Mouse (Mus musculus): ENCODE results near the gene Cyld. TPM values are rescaled to one million over a fixed set of nuclear protein-coding genes. Genes with fewer than 3 reads are reported as not detected.
"Not testable (repeated sequence)": the region's sequence is repeated elsewhere in the genome, so short reads cannot be mapped to it uniquely, and the experiment has no call there.

Gene Cyld
- total RNA-seq (2018; cell fraction: chromatin; rRNA removed) = 100 to 1,000 TPM in 10 of 26 experiments, 10 to 100 TPM in 16; 36.7 to 122 (median 88.6) TPM
- 10 to 100 TPM; 24.5 to 41.6 (median 32.2) TPM for total RNA-seq (2018; cell fraction: cytosol; rRNA removed)
- total RNA-seq (2018; cell fraction: nucleus; rRNA removed) = 100 to 1,000 TPM in 2 of 26 experiments, 10 to 100 TPM in 24; 30.1 to 117 (median 61.3) TPM
- polyA plus RNA-seq (2018) = 15.8 to 23.3 TPM (median 18.4 TPM) in 3 replicates

- H3K4me3 ChIP-seq (ENCODE audit: inconsistent target) = peak within 1 kb of the TSS; percentile 82
- peaks cover 48% of the 10 kb centered on the region for H3K79me2 ChIP-seq (ENCODE audit: inconsistent target)
- H3K36me3 ChIP-seq (ENCODE audit: inconsistent target) = no peaks in the 10 kb centered on the region
- peak within 1 kb of the TSS; percentile 70 for H3K27ac ChIP-seq
- under 1% methylated on average over 65 of the region's 80 CpGs for WGBS (ENCODE audit: missing documents)
Measured at GRCm38 (mm10) chr8:88696721-88697641, at the start of gene Cyld. Gene Cyld, plus strand, starts transcription at chr8:88697028.

- H3K36me3 ChIP-seq (ENCODE audit: inconsistent target) = 0 out of 2 replicates have a peak, but pooled peaks cover 5% of the 10 kb centered on the region
- H3K79me2 ChIP-seq (ENCODE audit: inconsistent target) = peaks cover 49% of the 10 kb centered on the region
- H3K4me3 ChIP-seq (ENCODE audit: inconsistent target) = peak overlapping the region; percentile 72; the same call in 1 of the 2 replicates
- H3K27ac ChIP-seq = peak overlapping the region; percentile 65; the same call in 1 of the 2 replicates
Measured at GRCm38 (mm10) chr8:88648322-88648721, 48.5 kb upstream of the Cyld start.

GRCm38 (mm10) chr8:88650016-88650708 is 46.7 kb upstream of the Cyld start:
- Histone ChIP-seq H3K4me3 (ENCODE audit: inconsistent target) (no peak overlapping the region), H3K27ac (peak overlapping the region; percentile 58), H3K79me2 (ENCODE audit: inconsistent target) (peaks cover 49% of the 10 kb centered on the region), H3K36me3 (ENCODE audit: inconsistent target) (0 out of 2 replicates have a peak, but pooled peaks cover 5% of the 10 kb centered on the region)
- 71% methylated on average over 6 of the region's 6 CpGs for WGBS (ENCODE audit: missing documents)

GRCm38 (mm10) chr8:88651122-88651521 is 45.7 kb upstream of the Cyld start:
- Histone ChIP-seq H3K27ac (peak overlapping the region; percentile 58), H3K79me2 (ENCODE audit: inconsistent target) (peaks cover 49% of the 10 kb centered on the region), H3K4me3 (ENCODE audit: inconsistent target) (peak overlapping the region; percentile 5; the same call in 1 of the 2 replicates)
- not testable (repeated sequence) for H3K36me3 ChIP-seq (ENCODE audit: inconsistent target)
- WGBS (ENCODE audit: missing documents) = 7% methylated on average over 4 of the region's 4 CpGs

- no peak overlapping the region for H3K4me3 ChIP-seq (ENCODE audit: inconsistent target)
- H3K79me2 ChIP-seq (ENCODE audit: inconsistent target) = peaks cover 54% of the 10 kb centered on the region
- peaks cover 8% of the 10 kb centered on the region; the same call in 1 of the 2 replicates for H3K36me3 ChIP-seq (ENCODE audit: inconsistent target)
- H3K27ac ChIP-seq = peak overlapping the region; percentile 33; the same call in 1 of the 2 replicates
Measured at GRCm38 (mm10) chr8:88655334-88655733, 41.5 kb upstream of the Cyld start.

GRCm38 (mm10) chr8:88659873-88660272 is 37.0 kb upstream of the Cyld start:
- Histone ChIP-seq H3K79me2 (ENCODE audit: inconsistent target) (peaks cover 47% of the 10 kb centered on the region; the same call in 1 of the 2 replicates), H3K27ac (no peak overlapping the region), H3K36me3 (ENCODE audit: inconsistent target) (peaks cover 23% of the 10 kb centered on the region; the same call in 1 of the 2 replicates), H3K4me3 (ENCODE audit: inconsistent target) (no peak overlapping the region)
- 74% methylated on average over 3 of the region's 3 CpGs for WGBS (ENCODE audit: missing documents)

- WGBS (ENCODE audit: missing documents) = 3% methylated on average over 6 of the region's 6 CpGs
- H3K4me3 ChIP-seq (ENCODE audit: inconsistent target) = no peak overlapping the region
Measured at GRCm38 (mm10) chr8:88662401-88662821, 34.4 kb upstream of the Cyld start.

GRCm38 (mm10) chr8:88664121-88664520 is 32.7 kb upstream of the Cyld start:
- H3K4me3 ChIP-seq (ENCODE audit: inconsistent target) = no peak overlapping the region
- H3K27ac ChIP-seq = no peak overlapping the region
- WGBS (ENCODE audit: missing documents) = 63% methylated on average over 16 of the region's 16 CpGs
- H3K79me2 ChIP-seq (ENCODE audit: inconsistent target) = peaks cover 44% of the 10 kb centered on the region; the same call in 1 of the 2 replicates
- peaks cover 23% of the 10 kb centered on the region; the same call in 1 of the 2 replicates for H3K36me3 ChIP-seq (ENCODE audit: inconsistent target)

More at GRCm38 (mm10) chr8:88662401-88662821, 34.4 kb upstream of the Cyld start:
- peak overlapping the region; percentile 73 for H3K27ac ChIP-seq
- peaks cover 23% of the 10 kb centered on the region; the same call in 1 of the 2 replicates for H3K36me3 ChIP-seq (ENCODE audit: inconsistent target)
- peaks cover 55% of the 10 kb centered on the region; the same call in 1 of the 2 replicates for H3K79me2 ChIP-seq (ENCODE audit: inconsistent target)

GRCm38 (mm10) chr8:88664947-88665346 is 31.9 kb upstream of the Cyld start:
- Histone ChIP-seq H3K79me2 (ENCODE audit: inconsistent target) (peaks cover 44% of the 10 kb centered on the region; the same call in 1 of the 2 replicates), H3K27ac (no peak overlapping the region), H3K4me3 (ENCODE audit: inconsistent target) (no peak overlapping the region), H3K36me3 (ENCODE audit: inconsistent target) (peaks cover 23% of the 10 kb centered on the region; the same call in 1 of the 2 replicates)
- 86% methylated on average over 18 of the region's 19 CpGs for WGBS (ENCODE audit: missing documents)

- Histone ChIP-seq H3K27ac (peak overlapping the region; percentile 84), H3K79me2 (ENCODE audit: inconsistent target) (peaks cover 46% of the 10 kb centered on the region; the same call in 1 of the 2 replicates), H3K36me3 (ENCODE audit: inconsistent target) (peaks cover 20% of the 10 kb centered on the region; the same call in 1 of the 2 replicates), H3K4me3 (ENCODE audit: inconsistent target) (no peak overlapping the region)
- WGBS (ENCODE audit: missing documents) = 0% methylated on average over 1 of the region's 1 CpGs
Measured at GRCm38 (mm10) chr8:88666435-88666834, 30.4 kb upstream of the Cyld start.

- Histone ChIP-seq H3K79me2 (ENCODE audit: inconsistent target) (peaks cover 46% of the 10 kb centered on the region; the same call in 1 of the 2 replicates), H3K36me3 (ENCODE audit: inconsistent target) (peaks cover 35% of the 10 kb centered on the region; the same call in 1 of the 2 replicates), H3K4me3 (ENCODE audit: inconsistent target) (no peak overlapping the region), H3K27ac (peak overlapping the region; percentile 84)
- WGBS (ENCODE audit: missing documents) = under 1% methylated on average over 6 of the region's 14 CpGs
Measured at GRCm38 (mm10) chr8:88668400-88669086, 28.3 kb upstream of the Cyld start.

GRCm38 (mm10) chr8:88670782-88671181 is 26.0 kb upstream of the Cyld start:
- peaks cover 49% of the 10 kb centered on the region for H3K36me3 ChIP-seq (ENCODE audit: inconsistent target)
- H3K27ac ChIP-seq = no peak overlapping the region
- H3K79me2 ChIP-seq (ENCODE audit: inconsistent target) = peaks cover 23% of the 10 kb centered on the region; the same call in 1 of the 2 replicates
- no peak overlapping the region for H3K4me3 ChIP-seq (ENCODE audit: inconsistent target)
- 88% methylated on average over 6 of the region's 6 CpGs for WGBS (ENCODE audit: missing documents)

GRCm38 (mm10) chr8:88671575-88671974 is 25.3 kb upstream of the Cyld start:
- WGBS (ENCODE audit: missing documents) = 91% methylated on average over 10 of the region's 10 CpGs
- Histone ChIP-seq H3K36me3 (ENCODE audit: inconsistent target) (peaks cover 57% of the 10 kb centered on the region), H3K4me3 (ENCODE audit: inconsistent target) (no peak overlapping the region), H3K79me2 (ENCODE audit: inconsistent target) (peaks cover 23% of the 10 kb centered on the region; the same call in 1 of the 2 replicates), H3K27ac (no peak overlapping the region)

All from macrophage (primary cell).